Comparison of ENCODE assay signal across 22 mouse cellular contexts in the genomic region with DNA sequence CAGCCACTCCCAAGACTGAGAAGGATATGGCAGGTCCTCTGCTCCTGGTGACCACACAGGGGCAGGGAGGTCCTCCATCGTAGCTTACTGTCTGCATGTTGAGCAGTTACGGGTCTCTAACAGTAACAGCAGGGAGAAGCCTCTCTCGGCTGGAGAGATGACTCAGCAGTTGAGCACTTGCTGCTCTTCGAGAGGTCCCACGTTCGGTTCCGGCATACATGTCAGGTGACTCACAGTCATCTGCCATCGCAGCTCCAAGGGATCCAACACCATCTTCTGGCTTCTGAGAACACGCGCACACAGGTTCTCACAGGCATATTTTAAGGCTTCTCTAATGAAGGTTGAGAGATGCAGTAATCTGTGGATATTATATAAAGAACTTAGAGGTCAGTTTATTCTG. TPM values are rescaled to one million over a fixed set of nuclear protein-coding genes. Genes with fewer than 3 reads are reported as not detected.
A peak's percentile ranks its signal among the peaks of the same experiment; 100 is the strongest.
DNase-seq lines count a peak whose midpoint lies in the region; ATAC-seq and TF ChIP-seq lines count a peak whose summit lies in the region.
"Had no signal": no experiment of that assay in that cellular context is flagged by ENCODE, and none has a peak within 500 bp of the region (broad histone marks: within the 10 kb centered on the region; RNA-seq: fewer than 3 reads in every experiment).

No protein-coding gene starts in this region.

- H3K27ac ChIP-seq in liver, embryonic 11.5 days (ENCODE audit: low read depth, low read length) = no peak overlapping the region
- H3K27ac ChIP-seq in bone marrow macrophage, adult 2 months (ENCODE audit: insufficient read depth, low read depth, low read length) = peak overlapping the region; percentile 92
- H3K27ac ChIP-seq in liver, embryonic 16.5 days (ENCODE audit: low read length) = no peak overlapping the region
- H3K27ac ChIP-seq: embryonic facial prominence, embryonic 13.5 days; limb, embryonic 12.5 days; neural tube, embryonic 12.5 days; stomach, postnatal 0 days had no signal

- H3K9me3 ChIP-seq in liver, embryonic 11.5 days (ENCODE audit: control insufficient read depth, low read length) = no peaks in the 10 kb centered on the region
- no peaks in the 10 kb centered on the region for H3K9me3 ChIP-seq in liver, embryonic 16.5 days (replicated peaks; ENCODE audit: control insufficient read depth, low read length)
- H3K9me3 ChIP-seq: embryonic facial prominence, embryonic 13.5 days; heart, embryonic 12.5 days; limb, embryonic 12.5 days; neural tube, embryonic 12.5 days had no signal

- TF ChIP-seq POLR2A in bone marrow macrophage, adult 2 months (IDR thresholded peaks at IDR 0.05; ENCODE audit: borderline replicate concordance, low read depth, low read length) = no peak

- H3K4me3 ChIP-seq in liver, embryonic 11.5 days (ENCODE audit: low read depth, low read length) = no peak overlapping the region
- H3K4me3 ChIP-seq in bone marrow macrophage, adult 2 months (ENCODE audit: insufficient read depth, low read length) = no peak overlapping the region; the same call in 1 of the 2 replicates
- H3K4me3 ChIP-seq in liver, embryonic 16.5 days (ENCODE audit: low read depth, low read length) = no peak overlapping the region
- H3K4me3 ChIP-seq: embryonic facial prominence, embryonic 13.5 days; heart, embryonic 12.5 days; limb, embryonic 12.5 days; neural tube, embryonic 12.5 days had no signal

- ATAC-seq in liver, embryonic 11.5 days (replicated peaks; ENCODE audit: low FRiP score) = no peak
- peak; percentile 22; the same call in 1 of the 2 replicates for ATAC-seq in liver, embryonic 16.5 days (ENCODE audit: low read depth)
- ATAC-seq: activated CD4-positive, CD25-positive, alpha-beta regulatory T cell, adult 4 months had no signal

- 59% methylated on average over 10 of the region's 10 CpGs for WGBS in liver, embryonic 11.5 days
- WGBS in liver, embryonic 16.5 days (ENCODE audit: insufficient replicate concordance) = 38% methylated on average over 10 of the region's 10 CpGs

- DNase-seq in liver (peak; percentile 60), MN1 (ENCODE audit: low spot score) (no peak)
- DNase-seq in liver, embryonic 11.5 days (ENCODE audit: low spot score) = no peak
- DNase-seq in ovary, postnatal 36 days (ENCODE audit: low spot score) = no peak
- DNase-seq in lung, postnatal 14 days = no peak
- no peak for DNase-seq in ovary, postnatal 10 days (ENCODE audit: low spot score)
- DNase-seq: B cell, adult 2 months; cerebellum, adult 8-10 months; gastrocnemius, postnatal 25 days; kidney, adult 18-20 months; kidney, postnatal 10 days; lung, adult 2 months; right cerebral cortex, postnatal 25 days; thymus, postnatal 14 days had no signal

- no peaks in the 10 kb centered on the region for H3K36me3 ChIP-seq in liver, embryonic 11.5 days (ENCODE audit: control insufficient read depth, insufficient read depth, low read length)
- H3K36me3 ChIP-seq in liver, embryonic 16.5 days (ENCODE audit: control insufficient read depth, insufficient read depth) = no peaks in the 10 kb centered on the region
- H3K36me3 ChIP-seq: embryonic facial prominence, embryonic 13.5 days; heart, embryonic 12.5 days; limb, embryonic 12.5 days; neural tube, embryonic 12.5 days had no signal

- no peak overlapping the region for H3K9ac ChIP-seq in liver, embryonic 11.5 days (ENCODE audit: low read depth, low read length)
- no peak overlapping the region for H3K9ac ChIP-seq in liver, embryonic 16.5 days (ENCODE audit: low read depth, low read length)
- H3K9ac ChIP-seq: embryonic facial prominence, embryonic 13.5 days; heart, embryonic 12.5 days; limb, embryonic 12.5 days; neural tube, embryonic 12.5 days had no signal

- H3K4me2 ChIP-seq in liver, embryonic 11.5 days = no peak overlapping the region
- no peak overlapping the region for H3K4me2 ChIP-seq in liver, embryonic 16.5 days (ENCODE audit: low read depth, low read length)
- H3K4me2 ChIP-seq: embryonic facial prominence, embryonic 13.5 days; heart, embryonic 12.5 days; limb, embryonic 12.5 days; neural tube, embryonic 12.5 days had no signal

- peaks cover 19% of the 10 kb centered on the region for H3K4me1 ChIP-seq in liver, embryonic 11.5 days (replicated peaks; ENCODE audit: control insufficient read depth, insufficient read depth, low read length)
- peaks cover 44% of the 10 kb centered on the region for H3K4me1 ChIP-seq in bone marrow macrophage, adult 2 months (ENCODE audit: control insufficient read depth, insufficient read depth, low read length)
- peaks cover 16% of the 10 kb centered on the region for H3K4me1 ChIP-seq in liver, embryonic 16.5 days (ENCODE audit: control insufficient read depth, low read depth, low read length)
- H3K4me1 ChIP-seq: embryonic facial prominence, embryonic 13.5 days; neural tube, embryonic 12.5 days had no signal

- no peaks in the 10 kb centered on the region for H3K27me3 ChIP-seq in liver, embryonic 11.5 days (replicated peaks; ENCODE audit: control insufficient read depth, insufficient read depth, low read length)
- no peaks in the 10 kb centered on the region for H3K27me3 ChIP-seq in liver, embryonic 16.5 days (ENCODE audit: control insufficient read depth, insufficient read depth, low read depth, low read length)
- H3K27me3 ChIP-seq: embryonic facial prominence, embryonic 13.5 days; heart, embryonic 12.5 days had no signal

- no peak for TF ChIP-seq CTCF in bone marrow macrophage, adult 2 months (IDR thresholded peaks at IDR 0.05; ENCODE audit: low read depth, low read length)

RNA-seq across cellular contexts. Expression of a gene that starts 6.4 kb away (rescaled TPM):
- 25.3 and 32.4 TPM in 2 replicates for polyA plus RNA-seq in liver, embryonic 11.5 days (2014; fragmentation: Nextera tagmentation; extraction: Ambion mirVana)
- 9.0 and 11.0 TPM in 2 replicates for polyA plus RNA-seq in bone marrow macrophage, adult 2 months (2012; ENCODE audit: insufficient read depth, insufficient read length, missing spikeins)
- polyA plus RNA-seq in liver, embryonic 16.5 days (2015; fragmentation: Nextera tagmentation; extraction: Ambion mirVana) = 10.4 and 11.9 TPM in 2 replicates

RNA-seq across cellular contexts. Expression of a gene that starts 45.6 kb away (rescaled TPM):
- polyA plus RNA-seq in liver, embryonic 11.5 days (2014; fragmentation: Nextera tagmentation; extraction: Ambion mirVana) = 111 and 113 TPM in 2 replicates
- polyA plus RNA-seq in bone marrow macrophage, adult 2 months (2012; ENCODE audit: insufficient read depth, insufficient read length, missing spikeins) = 321 and 343 TPM in 2 replicates
- 165 and 168 TPM in 2 replicates for polyA plus RNA-seq in liver, embryonic 16.5 days (2015; fragmentation: Nextera tagmentation; extraction: Ambion mirVana)
